In genomic region chr8:3209960-3210359, GRCm38 (mm10) we compare ENCODE assay signal across 14 mouse cellular contexts.
DNase-seq lines count a peak whose midpoint lies in the region; ATAC-seq and TF ChIP-seq lines count a peak whose summit lies in the region.
"Had no signal": no experiment of that assay in that cellular context is flagged by ENCODE, and none has a peak within 500 bp of the region (broad histone marks: within the 10 kb centered on the region; RNA-seq: fewer than 3 reads in every experiment).

No protein-coding gene starts in this region.

- TF ChIP-seq CTCF in gastrocnemius, adult 2 months (IDR thresholded peaks at IDR 0.05): no peak
- TF ChIP-seq CTCF in midbrain, postnatal 0 days (IDR thresholded peaks at IDR 0.05): no peak
- no peak for TF ChIP-seq CTCF in thymus, adult 2 months (IDR thresholded peaks at IDR 0.05; ENCODE audit: borderline replicate concordance, control insufficient read depth, extremely low read depth, insufficient read depth, low read length, poor library complexity)

- TF ChIP-seq POLR2A in thymus, adult 2 months (IDR thresholded peaks at IDR 0.05; ENCODE audit: control insufficient read depth, extremely low read depth, insufficient read depth, low read length, poor library complexity): no peak

- H3K27ac ChIP-seq in gastrocnemius, adult 2 months: peak overlapping the region; percentile 61
- peak overlapping the region; percentile 34; the same call in 1 of the 2 replicates for H3K27ac ChIP-seq in hindbrain, embryonic 15.5 days (replicated peaks)
- H3K27ac ChIP-seq in hindbrain, embryonic 12.5 days: no peak overlapping the region
- H3K27ac ChIP-seq in midbrain, embryonic 16.5 days (ENCODE audit: low read length): 0 out of 2 replicates have a peak overlapping the region, but pooled peaks have one; percentile 18
- H3K27ac ChIP-seq in midbrain, postnatal 0 days (ENCODE audit: low read depth, low read length): no peak overlapping the region
- 0 out of 2 replicates have a peak overlapping the region, but pooled peaks have one; percentile 28 for H3K27ac ChIP-seq in neural tube, embryonic 15.5 days (replicated peaks)
- H3K27ac ChIP-seq in thymus, adult 2 months (ENCODE audit: control insufficient read depth, insufficient read depth, low read length): no peak overlapping the region
- H3K27ac ChIP-seq: liver, embryonic 15.5 days; stomach, embryonic 15.5 days had no signal

- DNase-seq in gastrocnemius, adult 2 months: no peak
- no peak for DNase-seq in gastrocnemius, postnatal 36 days
- DNase-seq in midbrain, postnatal 0 days (ENCODE audit: low spot score): no peak
- no peak for DNase-seq in thymus, adult 2 months
- DNase-seq: cerebellum, adult 18-20 months; right cerebral cortex, postnatal 4 days had no signal

- no peak overlapping the region for H3K4me2 ChIP-seq in hindbrain, embryonic 15.5 days
- H3K4me2 ChIP-seq in hindbrain, embryonic 12.5 days (replicated peaks): no peak overlapping the region
- H3K4me2 ChIP-seq in midbrain, embryonic 16.5 days (ENCODE audit: low read length): no peak overlapping the region
- H3K4me2 ChIP-seq in midbrain, postnatal 0 days (ENCODE audit: low read depth, low read length, poor library complexity, severe bottlenecking): no peak overlapping the region
- no peak overlapping the region for H3K4me2 ChIP-seq in neural tube, embryonic 15.5 days
- H3K4me2 ChIP-seq: liver, embryonic 15.5 days; midbrain, embryonic 11.5 days; stomach, embryonic 15.5 days had no signal

- H3K9me3 ChIP-seq in hindbrain, embryonic 15.5 days: no peaks in the 10 kb centered on the region
- H3K9me3 ChIP-seq in hindbrain, embryonic 12.5 days (replicated peaks): no peaks in the 10 kb centered on the region
- H3K9me3 ChIP-seq in midbrain, embryonic 16.5 days (replicated peaks; ENCODE audit: control insufficient read depth, low read length, poor library complexity, severe bottlenecking): no peaks in the 10 kb centered on the region
- no peaks in the 10 kb centered on the region for H3K9me3 ChIP-seq in midbrain, postnatal 0 days (ENCODE audit: low read length)
- H3K9me3 ChIP-seq in neural tube, embryonic 15.5 days (replicated peaks): no peaks in the 10 kb centered on the region
- H3K9me3 ChIP-seq: liver, embryonic 15.5 days; stomach, embryonic 15.5 days had no signal

- H3K4me1 ChIP-seq in hindbrain, embryonic 15.5 days (replicated peaks): peaks cover 7% of the 10 kb centered on the region; the same call in 1 of the 2 replicates
- 0 out of 2 replicates have a peak, but pooled peaks cover under 1% of the 10 kb centered on the region for H3K4me1 ChIP-seq in hindbrain, embryonic 12.5 days
- H3K4me1 ChIP-seq in midbrain, embryonic 16.5 days (ENCODE audit: control insufficient read depth, insufficient read depth, low read length): no peaks in the 10 kb centered on the region
- H3K4me1 ChIP-seq in midbrain, postnatal 0 days (ENCODE audit: insufficient read depth, low read length): no peaks in the 10 kb centered on the region
- H3K4me1 ChIP-seq in neural tube, embryonic 15.5 days: no peaks in the 10 kb centered on the region; the same call in 1 of the 2 replicates
- no peaks in the 10 kb centered on the region for H3K4me1 ChIP-seq in thymus, adult 2 months (replicated peaks; ENCODE audit: control insufficient read depth, insufficient read depth, low read length)
- H3K4me1 ChIP-seq: stomach, embryonic 15.5 days had no signal

- H3K4me3 ChIP-seq in gastrocnemius, adult 2 months: no peak overlapping the region
- H3K4me3 ChIP-seq in hindbrain, embryonic 15.5 days: no peak overlapping the region
- no peak overlapping the region for H3K4me3 ChIP-seq in hindbrain, embryonic 12.5 days
- H3K4me3 ChIP-seq in midbrain, embryonic 16.5 days (ENCODE audit: low read depth, low read length): no peak overlapping the region
- H3K4me3 ChIP-seq in midbrain, postnatal 0 days (ENCODE audit: low read depth, low read length): no peak overlapping the region
- no peak overlapping the region for H3K4me3 ChIP-seq in neural tube, embryonic 15.5 days (replicated peaks)
- no peak overlapping the region for H3K4me3 ChIP-seq in thymus, adult 2 months (ENCODE audit: control insufficient read depth, insufficient read depth, low read length)
- H3K4me3 ChIP-seq: liver, embryonic 15.5 days; stomach, embryonic 15.5 days had no signal

- peaks cover 18% of the 10 kb centered on the region for H3K36me3 ChIP-seq in hindbrain, embryonic 15.5 days
- peaks cover 10% of the 10 kb centered on the region; the same call in 1 of the 2 replicates for H3K36me3 ChIP-seq in hindbrain, embryonic 12.5 days
- H3K36me3 ChIP-seq in midbrain, embryonic 16.5 days (ENCODE audit: control insufficient read depth, insufficient read depth, low read length): peaks cover 9% of the 10 kb centered on the region; the same call in 1 of the 2 replicates
- no peaks in the 10 kb centered on the region; the same call in none of the 2 replicates for H3K36me3 ChIP-seq in midbrain, postnatal 0 days (ENCODE audit: insufficient read depth, low read length)
- H3K36me3 ChIP-seq in neural tube, embryonic 15.5 days: peaks cover 12% of the 10 kb centered on the region; the same call in 1 of the 2 replicates
- no peaks in the 10 kb centered on the region for H3K36me3 ChIP-seq in thymus, adult 2 months (ENCODE audit: control insufficient read depth, insufficient read depth, low read length)
- H3K36me3 ChIP-seq: stomach, embryonic 15.5 days had no signal

- WGBS in hindbrain, embryonic 15.5 days: 93% methylated on average over 3 of the region's 3 CpGs
- 93% methylated on average over 3 of the region's 3 CpGs for WGBS in hindbrain, embryonic 12.5 days
- WGBS in midbrain, embryonic 16.5 days: 96% methylated on average over 3 of the region's 3 CpGs
- 86% methylated on average over 3 of the region's 3 CpGs for WGBS in midbrain, postnatal 0 days
- WGBS in neural tube, embryonic 15.5 days: 95% methylated on average over 3 of the region's 3 CpGs
- WGBS in thymus, adult 2 months: 98% methylated on average over 3 of the region's 3 CpGs

- H3K27me3 ChIP-seq in hindbrain, embryonic 15.5 days: no peaks in the 10 kb centered on the region
- H3K27me3 ChIP-seq in hindbrain, embryonic 12.5 days: no peaks in the 10 kb centered on the region
- no peaks in the 10 kb centered on the region for H3K27me3 ChIP-seq in midbrain, embryonic 16.5 days (ENCODE audit: control insufficient read depth, insufficient read depth, low read depth, low read length)
- no peaks in the 10 kb centered on the region for H3K27me3 ChIP-seq in midbrain, postnatal 0 days (ENCODE audit: insufficient read depth, low read length)
- no peaks in the 10 kb centered on the region for H3K27me3 ChIP-seq in neural tube, embryonic 15.5 days (replicated peaks)
- no peaks in the 10 kb centered on the region for H3K27me3 ChIP-seq in thymus, adult 2 months (ENCODE audit: control insufficient read depth, insufficient read depth, low read length)
- H3K27me3 ChIP-seq: liver, embryonic 15.5 days; stomach, embryonic 15.5 days had no signal

- intact Hi-C loops in gastrocnemius, adult 2 months (cut with DNase I): no loop called here
- intact Hi-C loops in gastrocnemius, postnatal 36 days (cut with DNase I): no loop called here

- H3K9ac ChIP-seq in hindbrain, embryonic 15.5 days: no peak overlapping the region
- no peak overlapping the region for H3K9ac ChIP-seq in hindbrain, embryonic 12.5 days
- H3K9ac ChIP-seq in midbrain, embryonic 16.5 days (ENCODE audit: low read depth, low read length): no peak overlapping the region
- H3K9ac ChIP-seq in midbrain, postnatal 0 days (replicated peaks; ENCODE audit: low read length, poor library complexity, severe bottlenecking): no peak overlapping the region
- no peak overlapping the region for H3K9ac ChIP-seq in neural tube, embryonic 15.5 days (replicated peaks)
- H3K9ac ChIP-seq: liver, embryonic 15.5 days; stomach, embryonic 15.5 days had no signal

- ATAC-seq in hindbrain, embryonic 15.5 days (ENCODE audit: low FRiP score, low read depth): no peak
- ATAC-seq in hindbrain, embryonic 12.5 days (ENCODE audit: low FRiP score): no peak
- ATAC-seq in midbrain, embryonic 16.5 days: no peak
- no peak for ATAC-seq in midbrain, postnatal 0 days (ENCODE audit: low FRiP score)
- ATAC-seq in neural tube, embryonic 15.5 days (ENCODE audit: low FRiP score): no peak
- ATAC-seq: inflammation-experienced regulatory T-cells, adult 6 months had no signal

Comparison
In these comparisons a context has a peak if more than half of its experiments do, and no peak if none do; other contexts are left out.
1. H3K27ac ChIP-seq: peak in gastrocnemius, adult 2 months (single experiment), hindbrain, embryonic 15.5 days (single experiment), midbrain, embryonic 16.5 days (single experiment) and neural tube, embryonic 15.5 days (single experiment); none in hindbrain, embryonic 12.5 days (single experiment), midbrain, postnatal 0 days (single experiment) and thymus, adult 2 months (single experiment).